Mouse (Mus musculus): ENCODE measurements around the gene Ift46. TPM values are rescaled to one million over a fixed set of nuclear protein-coding genes. Genes with fewer than 3 reads are reported as not detected.
A peak's percentile ranks its signal among the peaks of the same experiment; 100 is the strongest.

Gene Ift46
- polyA plus RNA-seq, 1 experiment: 67.5 TPM

DNA sequence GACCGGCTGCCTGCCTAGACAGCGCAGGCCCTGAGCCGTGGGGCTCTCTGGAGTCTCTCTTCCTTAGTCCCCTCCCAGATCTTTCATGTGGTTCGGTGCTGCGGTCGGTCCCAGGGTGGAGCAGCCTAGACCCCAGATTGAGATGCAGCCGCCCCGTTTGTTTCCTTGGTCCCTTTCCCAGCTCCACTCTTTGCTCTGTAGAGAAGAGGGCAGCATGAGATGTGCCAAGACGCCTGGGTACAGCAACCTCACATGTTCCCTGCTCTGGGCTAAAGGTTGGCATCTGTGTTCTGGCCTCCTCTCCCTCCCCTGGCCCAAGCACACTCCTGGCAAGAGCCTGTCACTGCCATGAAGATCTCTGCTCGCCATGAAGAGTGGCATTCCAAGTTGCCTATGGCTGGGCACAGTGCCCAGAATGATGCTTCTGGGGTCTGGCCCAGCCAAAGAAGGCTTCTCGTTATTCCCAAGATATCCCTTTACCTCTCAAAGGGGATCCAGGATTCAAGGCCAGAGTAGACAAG, 44.1 kb upstream of the Ift46 start:
- TF ChIP-seq CTCF (IDR thresholded peaks at IDR 0.05; ENCODE audit: insufficient read depth, low read length) (no peak), POLR2A (IDR thresholded peaks at IDR 0.05; ENCODE audit: borderline replicate concordance, extremely low read depth, low read depth, low read length) (no peak)
- DNase-seq: no peak
- 31% methylated on average over 11 of the region's 11 CpGs for WGBS
- Histone ChIP-seq H3K4me3 (replicated peaks; ENCODE audit: extremely low read depth, low read depth, low read length) (no peak overlapping the region), H3K4me1 (ENCODE audit: control insufficient read depth, insufficient read depth, low read length) (peaks cover 33% of the 10 kb centered on the region)

GRCm38 (mm10) chr9:44724223-44724622, 43.5 kb upstream of the Ift46 start:
- TF ChIP-seq POLR2A (IDR thresholded peaks at IDR 0.05; ENCODE audit: borderline replicate concordance, extremely low read depth, low read depth, low read length): no peak
- TF ChIP-seq CTCF (IDR thresholded peaks at IDR 0.05; ENCODE audit: insufficient read depth, low read length): no peak
- peak; percentile 39 for DNase-seq
- Histone ChIP-seq H3K4me1 (ENCODE audit: control insufficient read depth, insufficient read depth, low read length) (peaks cover 33% of the 10 kb centered on the region), H3K4me3 (replicated peaks; ENCODE audit: extremely low read depth, low read depth, low read length) (no peak overlapping the region)
- WGBS: 37% methylated on average over 6 of the region's 6 CpGs

- 49% methylated on average over 2 of the region's 2 CpGs for WGBS
- H3K4me3 ChIP-seq (replicated peaks; ENCODE audit: extremely low read depth, low read depth, low read length): no peak overlapping the region
- H3K4me1 ChIP-seq (ENCODE audit: control insufficient read depth, insufficient read depth, low read length): peaks cover 33% of the 10 kb centered on the region
- no peak for TF ChIP-seq POLR2A (IDR thresholded peaks at IDR 0.05; ENCODE audit: borderline replicate concordance, extremely low read depth, low read depth, low read length)
- no peak for TF ChIP-seq CTCF (IDR thresholded peaks at IDR 0.05; ENCODE audit: insufficient read depth, low read length)
- no peak for DNase-seq
Observed at GRCm38 (mm10) chr9:44724665-44725064, 43.0 kb upstream of the Ift46 start.

DNA sequence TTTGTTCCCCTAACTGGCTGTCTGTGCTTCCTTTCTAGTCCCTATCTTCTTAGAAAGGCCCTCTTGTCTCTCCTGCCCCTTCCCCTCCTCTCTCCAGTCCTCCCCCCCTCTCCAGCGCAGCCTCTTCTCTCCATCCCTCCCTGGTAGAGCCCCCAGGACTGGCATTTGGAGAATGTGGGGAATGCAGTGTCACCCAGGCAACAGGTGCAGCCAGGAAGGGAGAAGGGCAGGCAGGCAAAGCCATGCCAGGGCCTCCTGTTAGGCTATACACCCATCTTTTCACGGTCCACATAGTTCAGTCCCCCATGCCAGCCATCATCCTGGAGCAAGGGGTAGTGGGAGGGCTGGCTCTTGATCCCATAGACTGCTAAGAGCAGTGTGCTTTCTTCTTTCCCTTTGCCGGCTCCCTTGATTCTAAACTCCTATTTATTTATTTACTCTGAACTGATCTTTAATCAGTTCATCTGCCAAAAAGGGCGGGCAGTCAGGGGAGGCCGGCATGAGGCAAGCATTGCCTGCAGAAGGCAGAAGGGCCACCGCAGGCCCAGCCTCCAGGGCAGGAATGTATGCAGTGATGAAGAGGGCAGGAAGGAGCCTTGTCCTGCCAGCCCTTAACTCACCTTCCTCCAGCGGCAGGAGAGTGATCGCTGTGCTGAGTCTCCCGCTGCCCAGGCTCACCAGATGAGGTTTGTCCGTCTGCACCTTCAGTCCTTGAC, 41.1 kb upstream of the Ift46 start:
- H3K4me1 ChIP-seq (ENCODE audit: control insufficient read depth, insufficient read depth, low read length): peaks cover 22% of the 10 kb centered on the region
- 45% methylated on average over 10 of the region's 10 CpGs for WGBS
- no peak overlapping the region for H3K4me3 ChIP-seq (replicated peaks; ENCODE audit: extremely low read depth, low read depth, low read length)
- DNase-seq: no peak
- no peak for TF ChIP-seq CTCF (IDR thresholded peaks at IDR 0.05; ENCODE audit: insufficient read depth, low read length)

- H3K4me1 ChIP-seq (ENCODE audit: control insufficient read depth, insufficient read depth, low read length): peaks cover 24% of the 10 kb centered on the region
- H3K4me3 ChIP-seq (replicated peaks; ENCODE audit: extremely low read depth, low read depth, low read length): no peak overlapping the region
- TF ChIP-seq POLR2A (IDR thresholded peaks at IDR 0.05; ENCODE audit: borderline replicate concordance, extremely low read depth, low read depth, low read length) (no peak), CTCF (IDR thresholded peaks at IDR 0.05; ENCODE audit: insufficient read depth, low read length) (no peak)
- WGBS: 76% methylated on average over 5 of the region's 5 CpGs
- no peak for DNase-seq
Observed at GRCm38 (mm10) chr9:44727441-44727840, 40.3 kb upstream of the Ift46 start.

- H3K4me3 ChIP-seq (replicated peaks; ENCODE audit: extremely low read depth, low read depth, low read length): no peak overlapping the region
- WGBS: 59% methylated on average over 5 of the region's 5 CpGs
- no peak for TF ChIP-seq POLR2A (IDR thresholded peaks at IDR 0.05; ENCODE audit: borderline replicate concordance, extremely low read depth, low read depth, low read length)
- no peak for TF ChIP-seq CTCF (IDR thresholded peaks at IDR 0.05; ENCODE audit: insufficient read depth, low read length)
Observed at GRCm38 (mm10) chr9:44732130-44732549, 35.6 kb upstream of the Ift46 start.

DNA sequence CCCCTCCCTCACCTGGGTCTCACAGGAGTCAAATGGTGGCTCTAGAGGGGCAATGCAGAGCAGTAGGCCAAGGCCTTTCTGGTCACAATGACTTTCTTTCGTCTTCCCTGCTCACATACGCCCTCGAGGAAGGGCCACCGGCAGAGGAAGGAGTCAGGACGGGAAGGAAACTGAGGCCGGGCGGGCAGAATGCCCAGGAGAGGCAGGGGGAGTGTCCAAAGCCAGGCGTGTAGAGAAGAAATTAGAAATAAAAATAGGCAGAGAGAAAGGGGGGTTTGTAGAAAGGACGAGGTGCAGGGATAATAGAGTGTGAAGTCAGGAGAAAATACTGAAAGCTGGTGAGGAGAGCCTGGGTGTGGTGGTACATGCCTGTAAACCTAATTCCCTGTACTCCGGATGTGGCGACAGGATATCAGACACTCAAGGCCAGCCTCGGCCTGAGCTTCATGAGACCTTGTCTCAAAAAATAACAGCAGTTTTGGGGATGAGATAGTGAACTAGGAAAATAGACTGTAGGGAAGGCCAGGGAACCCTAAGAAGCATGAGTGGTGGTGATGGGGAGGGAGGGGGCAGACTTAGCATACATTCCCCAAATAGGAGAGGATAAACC, 34.7 kb upstream of the Ift46 start:
- TF ChIP-seq POLR2A (IDR thresholded peaks at IDR 0.05; ENCODE audit: borderline replicate concordance, extremely low read depth, low read depth, low read length) (no peak), CTCF (IDR thresholded peaks at IDR 0.05; ENCODE audit: insufficient read depth, low read length) (no peak)
- H3K4me3 ChIP-seq (replicated peaks; ENCODE audit: extremely low read depth, low read depth, low read length): peak overlapping the region; percentile 85
- WGBS: 43% methylated on average over 12 of the region's 12 CpGs
- H3K4me1 ChIP-seq (ENCODE audit: control insufficient read depth, insufficient read depth, low read length): peaks cover 8% of the 10 kb centered on the region
- DNase-seq: no peak

More at GRCm38 (mm10) chr9:44732130-44732549, 35.6 kb upstream of the Ift46 start:
- H3K4me1 ChIP-seq (ENCODE audit: control insufficient read depth, insufficient read depth, low read length): peaks cover 8% of the 10 kb centered on the region
- DNase-seq: no peak

DNA sequence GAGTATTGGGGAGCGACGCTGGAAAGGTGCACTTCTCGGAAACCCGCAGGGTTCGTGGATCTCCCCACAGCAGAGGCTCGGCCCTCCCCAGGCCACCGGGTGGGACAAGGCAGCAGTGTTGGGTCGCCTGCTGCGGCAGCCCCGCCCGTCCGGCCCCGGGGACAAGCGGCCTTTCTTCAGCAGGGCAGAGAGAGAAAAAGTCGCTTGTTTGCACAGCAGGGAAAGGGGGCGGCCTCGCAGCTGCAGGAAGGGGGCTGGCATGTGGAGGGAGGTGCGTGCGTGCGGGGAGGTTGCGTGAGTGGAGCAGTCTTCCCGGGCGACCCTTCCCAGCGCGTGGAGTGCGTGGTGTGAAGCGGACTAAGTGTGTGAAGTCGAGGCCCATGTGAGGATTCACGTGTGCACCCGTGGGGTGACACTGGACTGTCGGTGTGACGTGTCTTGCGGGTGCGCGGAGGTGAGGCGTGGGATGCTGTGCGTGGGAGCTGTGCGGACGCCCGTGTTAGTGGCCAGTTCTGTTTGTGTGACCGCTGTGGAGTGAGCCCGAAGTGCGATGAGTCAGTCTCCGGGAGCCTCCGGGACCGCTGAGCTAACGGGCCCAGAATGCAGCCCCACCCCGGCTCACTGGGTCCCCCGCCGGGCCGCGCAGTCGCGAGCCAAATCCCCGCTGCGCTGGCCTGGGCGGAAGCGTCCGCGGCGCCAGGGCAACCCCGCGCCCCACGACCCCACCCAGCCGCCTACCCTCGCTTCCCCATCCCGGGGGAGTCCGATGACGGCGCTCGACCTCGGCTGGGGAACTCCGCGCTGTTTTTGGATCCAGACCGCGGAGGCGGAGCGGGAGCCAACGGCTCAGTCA, 33.8 kb upstream of the Ift46 start:
- 2% methylated on average over 79 of the region's 79 CpGs for WGBS
- TF ChIP-seq CTCF (IDR thresholded peaks at IDR 0.05; ENCODE audit: insufficient read depth, low read length): no peak
- TF ChIP-seq POLR2A (IDR thresholded peaks at IDR 0.05; ENCODE audit: borderline replicate concordance, extremely low read depth, low read depth, low read length): peak; percentile 33; the same call in 1 of the 2 replicates
- Histone ChIP-seq H3K4me1 (ENCODE audit: control insufficient read depth, insufficient read depth, low read length) (peaks cover 8% of the 10 kb centered on the region), H3K4me3 (replicated peaks; ENCODE audit: extremely low read depth, low read depth, low read length) (peak overlapping the region; percentile 85)
- DNase-seq: no peak

Data from lung, adult 2 months (tissue).